8 mouse cellular contexts compared by ENCODE assay signal in the genomic region with DNA sequence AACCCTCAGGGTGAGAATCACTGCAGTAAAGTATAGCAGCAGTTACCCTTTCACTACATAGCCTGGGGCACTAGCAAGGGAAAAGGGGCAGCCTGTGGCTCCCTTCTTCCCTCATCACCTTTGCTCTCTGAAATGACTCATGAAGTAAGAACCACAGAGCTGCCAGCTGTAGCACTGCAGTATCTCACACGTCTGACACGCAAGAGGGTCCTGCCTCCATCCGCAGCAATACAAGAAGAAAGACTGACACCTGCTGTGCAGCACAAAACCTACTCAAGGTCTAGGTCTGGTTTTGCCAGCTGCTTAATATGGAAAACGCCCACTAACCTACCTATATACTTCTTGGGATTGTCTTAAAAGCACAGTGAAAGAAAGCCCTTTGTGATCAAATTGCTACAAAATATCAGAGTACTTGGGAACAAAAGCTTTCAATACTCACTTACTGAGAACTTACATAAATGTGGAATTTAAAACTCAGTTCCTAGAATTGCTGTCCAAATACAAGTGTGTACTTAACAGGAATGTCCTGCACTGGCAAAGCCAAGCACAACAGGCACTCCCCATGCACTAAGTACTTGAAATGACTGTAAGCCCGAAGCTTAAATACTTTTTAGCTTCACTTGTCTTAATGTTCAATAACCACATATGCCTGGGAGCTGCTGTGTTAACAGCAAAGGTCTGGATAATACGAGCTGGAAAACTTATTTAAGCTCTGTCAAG. TPM values are rescaled to one million over a fixed set of nuclear protein-coding genes. Genes with fewer than 3 reads are reported as not detected.
DNase-seq lines count a peak whose midpoint lies in the region; ATAC-seq and TF ChIP-seq lines count a peak whose summit lies in the region.

No protein-coding gene starts in this region.

- 57% methylated on average over 6 of the region's 6 CpGs for WGBS in heart, embryonic 11.5 days (ENCODE audit: insufficient replicate concordance)
- WGBS in lung, adult 2 months: 41% methylated on average over 6 of the region's 6 CpGs
- 34% methylated on average over 6 of the region's 6 CpGs for WGBS in forebrain, embryonic 16.5 days
- 45% methylated on average over 6 of the region's 6 CpGs for WGBS in neural tube, embryonic 15.5 days

- no peaks in the 10 kb centered on the region for H3K9me3 ChIP-seq in heart, embryonic 11.5 days (replicated peaks; ENCODE audit: control insufficient read depth, low read length)
- no peaks in the 10 kb centered on the region for H3K9me3 ChIP-seq in forebrain, embryonic 16.5 days (ENCODE audit: control insufficient read depth, low read length)
- no peaks in the 10 kb centered on the region for H3K9me3 ChIP-seq in neural tube, embryonic 15.5 days (replicated peaks)

- H3K4me3 ChIP-seq in heart, embryonic 11.5 days (ENCODE audit: low read depth, low read length): no peak overlapping the region
- peak overlapping the region; percentile 37 for H3K4me3 ChIP-seq in lung, adult 2 months (replicated peaks; ENCODE audit: extremely low read depth, low read depth, low read length)
- H3K4me3 ChIP-seq in forebrain, embryonic 16.5 days (replicated peaks; ENCODE audit: low read length): no peak overlapping the region
- no peak overlapping the region for H3K4me3 ChIP-seq in neural tube, embryonic 15.5 days (replicated peaks)

- no peaks in the 10 kb centered on the region for H3K36me3 ChIP-seq in heart, embryonic 11.5 days (ENCODE audit: control insufficient read depth, insufficient read depth, low read length)
- H3K36me3 ChIP-seq in forebrain, embryonic 16.5 days (ENCODE audit: control insufficient read depth, insufficient read depth): 0 out of 2 replicates have a peak, but pooled peaks cover under 1% of the 10 kb centered on the region
- no peaks in the 10 kb centered on the region for H3K36me3 ChIP-seq in neural tube, embryonic 15.5 days

- H3K4me1 ChIP-seq in heart, embryonic 11.5 days (ENCODE audit: control insufficient read depth, insufficient read depth, low read length): peaks cover 13% of the 10 kb centered on the region
- peaks cover 2% of the 10 kb centered on the region for H3K4me1 ChIP-seq in lung, adult 2 months (ENCODE audit: control insufficient read depth, insufficient read depth, low read length)
- H3K4me1 ChIP-seq in forebrain, embryonic 16.5 days (replicated peaks; ENCODE audit: control insufficient read depth, insufficient read depth, low read length): peaks cover 29% of the 10 kb centered on the region
- peaks cover 26% of the 10 kb centered on the region for H3K4me1 ChIP-seq in neural tube, embryonic 15.5 days

- ATAC-seq in heart, embryonic 11.5 days (replicated peaks; ENCODE audit: insufficient number of reproducible peaks, low FRiP score, low TSS enrichment): no peak
- ATAC-seq in forebrain, embryonic 16.5 days: no peak
- ATAC-seq in neural tube, embryonic 15.5 days (ENCODE audit: low FRiP score): no peak

- 0 out of 2 replicates have a peak overlapping the region, but pooled peaks have one; percentile 39 for H3K9ac ChIP-seq in heart, embryonic 11.5 days (ENCODE audit: low read depth, low read length)
- H3K9ac ChIP-seq in forebrain, embryonic 16.5 days (replicated peaks; ENCODE audit: low read depth, low read length): peak overlapping the region; percentile 17; the same call in 1 of the 2 replicates
- H3K9ac ChIP-seq in neural tube, embryonic 15.5 days (replicated peaks): no peak overlapping the region

- H3K27me3 ChIP-seq in heart, embryonic 11.5 days (ENCODE audit: control insufficient read depth, insufficient read depth, low read length): no peaks in the 10 kb centered on the region
- 0 out of 2 replicates have a peak, but pooled peaks cover 2% of the 10 kb centered on the region for H3K27me3 ChIP-seq in forebrain, embryonic 16.5 days (replicated peaks; ENCODE audit: control insufficient read depth, insufficient read depth, low read length)
- no peaks in the 10 kb centered on the region for H3K27me3 ChIP-seq in neural tube, embryonic 15.5 days (replicated peaks)

- no peak for DNase-seq in heart, adult 8-10 months (ENCODE audit: low spot score)
- DNase-seq in lung, adult 2 months: no peak
- no peak for DNase-seq in lung, postnatal 10 days
- DNase-seq in right cerebral cortex, postnatal 14 days: no peak
- DNase-seq in ovary, postnatal 14 days (ENCODE audit: low spot score): no peak

- TF ChIP-seq POLR2A in lung, adult 2 months (IDR thresholded peaks at IDR 0.05; ENCODE audit: borderline replicate concordance, extremely low read depth, low read depth, low read length): no peak

- TF ChIP-seq CTCF in lung, adult 2 months (IDR thresholded peaks at IDR 0.05; ENCODE audit: insufficient read depth, low read length): no peak

- H3K4me2 ChIP-seq in heart, embryonic 11.5 days: no peak overlapping the region
- peak overlapping the region; percentile 25 for H3K4me2 ChIP-seq in forebrain, embryonic 16.5 days (ENCODE audit: low read length)
- peak overlapping the region; percentile 65 for H3K4me2 ChIP-seq in neural tube, embryonic 15.5 days

- H3K27ac ChIP-seq in heart, embryonic 11.5 days (ENCODE audit: low read depth, low read length): no peak overlapping the region
- no peak overlapping the region for H3K27ac ChIP-seq in forebrain, embryonic 16.5 days (ENCODE audit: low read length)
- H3K27ac ChIP-seq in neural tube, embryonic 15.5 days (replicated peaks): no peak overlapping the region

RNA-seq across cellular contexts. Expression of a gene that starts 2.0 kb away (rescaled TPM):
- polyA plus RNA-seq in heart, embryonic 11.5 days (2014; fragmentation: Nextera tagmentation; extraction: Ambion mirVana): 82.5 and 84.3 TPM in 2 replicates
- 10 to 100 TPM; 80.8 to 96.5 (median 88.2) TPM for total RNA-seq in heart, adult 8-10 months (2022)
- 106 and 178 TPM in 2 replicates for polyA plus RNA-seq in lung, adult 2 months (2012; rRNA removed)
- 38.7 and 42.1 TPM in 2 replicates for polyA plus RNA-seq in forebrain, embryonic 16.5 days (2015; fragmentation: Nextera tagmentation; extraction: Ambion mirVana)
- polyA plus RNA-seq in neural tube, embryonic 15.5 days (2015; fragmentation: Nextera tagmentation; extraction: Ambion mirVana): 37.2 and 41.2 TPM in 2 replicates
